Mouse (Mus musculus) hindbrain, embryonic 11.5 days (tissue): ENCODE measurements around the gene Cacna1e. TPM values are rescaled to one million over a fixed set of nuclear protein-coding genes. Genes with fewer than 3 reads are reported as not detected.

Experiments
- ATAC-seq: fragments of 200-750 bp; cut with Nextera tagmentation; 2 replicates; pipeline ENCODE4 v1.8.0; 2017; ENCODE audit warnings: mild to moderate bottlenecking, moderate TSS enrichment, moderate library complexity; ENCODE audit not compliant: low FRiP score
- DNase-seq: peaks from one replicate; pipeline ENCODE4 v3.0.0-alpha.2; 2015; ENCODE audit warnings: low spot score
- H3K27ac ChIP-seq: fragments of 300-500 bp; sonication (generic); 2 replicates; pipeline ENCODE4 v1.5.1; 2014; ENCODE audit warnings: mild to moderate bottlenecking, low read depth, low read length
- H3K27me3 ChIP-seq: fragments of 300-500 bp; sonication (generic); 2 replicates; pipeline ENCODE4 v1.6.1; 2014; ENCODE audit warnings: mild to moderate bottlenecking, low read length, moderate library complexity, mixed read lengths; ENCODE audit not compliant: control insufficient read depth, insufficient read depth
- H3K36me3 ChIP-seq: fragments of 300-500 bp; sonication (generic); 2 replicates; pipeline ENCODE4 v1.6.1; 2014; ENCODE audit warnings: mild to moderate bottlenecking, low read length, moderate library complexity, mixed read lengths; ENCODE audit not compliant: control insufficient read depth, insufficient read depth
- H3K4me1 ChIP-seq: fragments of 300-500 bp; sonication (generic); replicated peaks from 2 replicates; pipeline ENCODE4 v1.6.1; 2014; ENCODE audit warnings: low read length, mixed read lengths; ENCODE audit not compliant: control insufficient read depth, insufficient read depth
- H3K4me2 ChIP-seq: fragments of 300-500 bp; sonication (generic); replicated peaks from 2 replicates; pipeline ENCODE4 v1.6.1; 2014; ENCODE audit warnings: mild to moderate bottlenecking, low read depth, low read length
- H3K4me3 ChIP-seq: fragments of 300-500 bp; sonication (generic); 2 replicates; pipeline ENCODE4 v1.5.1; 2014; ENCODE audit warnings: low read depth, low read length
- H3K9ac ChIP-seq: fragments of 300-500 bp; sonication (generic); 2 replicates; pipeline ENCODE4 v1.6.1; 2014; ENCODE audit warnings: low read depth, low read length
- H3K9me3 ChIP-seq: fragments of 300-500 bp; sonication (generic); 2 replicates; pipeline ENCODE4 v1.6.1; 2016; ENCODE audit warnings: low read length; ENCODE audit not compliant: control insufficient read depth
- WGBS: fragments of 180-500 bp; shearing (Covaris S2); extraction: QIAGEN DNeasy Blood & Tissue Kit; methylation state at CpG from one replicate; pipeline ENCODE4 v1.1.7; 2014; 5-methylcytosine and 5-hydroxymethylcytosine counted together
- polyA plus RNA-seq: library from polyadenylated mRNA; unstranded; fragments of >200 nt; fragmentation: Nextera tagmentation; extraction: Ambion mirVana; gene quantifications from 2 replicates; pipeline ENCODE4 v1.2.1, GENCODE M21; 2014

The Cacna1e gene
- polyA plus RNA-seq, 1 experiment from 2014 or later: 3.9 TPM

GRCm38 (mm10) chr1:154723537-154724286 lies 160.6 kb downstream of the Cacna1e start:
- no peak overlapping the region for H3K27ac ChIP-seq
- peak overlapping the region; percentile 34 for H3K4me3 ChIP-seq
- peaks cover 2% of the 10 kb centered on the region; the same call in 1 of the 2 replicates for H3K4me1 ChIP-seq
- peaks cover 38% of the 10 kb centered on the region for H3K27me3 ChIP-seq
- ATAC-seq (peak; percentile 68), DNase-seq (peak; percentile 61)
- no peaks in the 10 kb centered on the region for H3K9me3 ChIP-seq
- WGBS: 2% methylated on average over 19 of the region's 19 CpGs
- H3K9ac ChIP-seq: peak overlapping the region; percentile 44
- H3K36me3 ChIP-seq: no peaks in the 10 kb centered on the region
- peak overlapping the region; percentile 79 for H3K4me2 ChIP-seq

GRCm38 (mm10) chr1:154723078-154723477 lies 161.2 kb downstream of the Cacna1e start:
- H3K36me3 ChIP-seq: no peaks in the 10 kb centered on the region
- H3K9ac ChIP-seq: peak overlapping the region; percentile 44; the same call in 1 of the 2 replicates
- ATAC-seq: peak; percentile 28; the same call in 1 of the 2 replicates
- peak; percentile 39 for DNase-seq
- 30% methylated on average over 6 of the region's 6 CpGs for WGBS
- peak overlapping the region; percentile 79 for H3K4me2 ChIP-seq
- peaks cover 2% of the 10 kb centered on the region; the same call in 1 of the 2 replicates for H3K4me1 ChIP-seq
- no peaks in the 10 kb centered on the region for H3K9me3 ChIP-seq
- peaks cover 34% of the 10 kb centered on the region for H3K27me3 ChIP-seq
- no peak overlapping the region for H3K27ac ChIP-seq
- peak overlapping the region; percentile 34 for H3K4me3 ChIP-seq

GRCm38 (mm10) chr1:154715596-154715995 lies 168.7 kb downstream of the Cacna1e start:
- H3K9me3 ChIP-seq: no peaks in the 10 kb centered on the region
- WGBS: 87% methylated on average over 7 of the region's 7 CpGs
- H3K9ac ChIP-seq: no peak overlapping the region
- no peaks in the 10 kb centered on the region for H3K4me1 ChIP-seq
- no peak overlapping the region for H3K4me3 ChIP-seq
- H3K27ac ChIP-seq: no peak overlapping the region
- no peak overlapping the region for H3K4me2 ChIP-seq
- ATAC-seq: no peak
- no peaks in the 10 kb centered on the region for H3K27me3 ChIP-seq
- H3K36me3 ChIP-seq: no peaks in the 10 kb centered on the region
- no peak for DNase-seq

GRCm38 (mm10) chr1:154712747-154713146 lies 171.6 kb downstream of the Cacna1e start:
- Histone ChIP-seq H3K4me1 (no peaks in the 10 kb centered on the region), H3K27me3 (no peaks in the 10 kb centered on the region), H3K4me3 (no peak overlapping the region), H3K36me3 (no peaks in the 10 kb centered on the region), H3K4me2 (no peak overlapping the region), H3K27ac (no peak overlapping the region), H3K9me3 (no peaks in the 10 kb centered on the region), H3K9ac (no peak overlapping the region)
- DNase-seq (no peak), ATAC-seq (no peak)
- 84% methylated on average over 4 of the region's 4 CpGs for WGBS

GRCm38 (mm10) chr1:154707584-154708290 lies 176.6 kb downstream of the Cacna1e start:
- DNase-seq: no peak
- Histone ChIP-seq H3K9ac (no peak overlapping the region), H3K27me3 (no peaks in the 10 kb centered on the region), H3K36me3 (no peaks in the 10 kb centered on the region), H3K4me1 (no peaks in the 10 kb centered on the region), H3K4me3 (no peak overlapping the region), H3K4me2 (no peak overlapping the region), H3K27ac (no peak overlapping the region), H3K9me3 (no peaks in the 10 kb centered on the region)
- 95% methylated on average over 4 of the region's 4 CpGs for WGBS
- ATAC-seq: no peak

- no peak for ATAC-seq
- no peak overlapping the region for H3K4me2 ChIP-seq
- H3K4me3 ChIP-seq: no peak overlapping the region
- no peaks in the 10 kb centered on the region for H3K27me3 ChIP-seq
- H3K36me3 ChIP-seq: no peaks in the 10 kb centered on the region
- H3K9ac ChIP-seq: no peak overlapping the region
- no peak overlapping the region for H3K27ac ChIP-seq
- no peak for DNase-seq
- no peaks in the 10 kb centered on the region for H3K9me3 ChIP-seq
- no peaks in the 10 kb centered on the region for H3K4me1 ChIP-seq
- WGBS: 89% methylated on average over 8 of the region's 8 CpGs
These were observed 177.3 kb downstream of the Cacna1e start for GRCm38 (mm10) chr1:154706974-154707373.

- no peak for DNase-seq
- H3K9me3 ChIP-seq: no peaks in the 10 kb centered on the region
- no peaks in the 10 kb centered on the region for H3K36me3 ChIP-seq
- no peaks in the 10 kb centered on the region for H3K4me1 ChIP-seq
- ATAC-seq: no peak
- H3K27me3 ChIP-seq: no peaks in the 10 kb centered on the region
- no peak overlapping the region for H3K4me3 ChIP-seq
- H3K4me2 ChIP-seq: no peak overlapping the region
- 79% methylated on average over 7 of the region's 7 CpGs for WGBS
- H3K9ac ChIP-seq: no peak overlapping the region
- H3K27ac ChIP-seq: no peak overlapping the region
These were observed 178.3 kb downstream of the Cacna1e start for GRCm38 (mm10) chr1:154705882-154706565.

- H3K9ac ChIP-seq: no peak overlapping the region
- H3K4me3 ChIP-seq: no peak overlapping the region
- no peaks in the 10 kb centered on the region for H3K27me3 ChIP-seq
- 80% methylated on average over 11 of the region's 11 CpGs for WGBS
- ATAC-seq (no peak), DNase-seq (no peak)
- H3K4me2 ChIP-seq: no peak overlapping the region
- no peaks in the 10 kb centered on the region for H3K4me1 ChIP-seq
- no peaks in the 10 kb centered on the region for H3K9me3 ChIP-seq
- no peaks in the 10 kb centered on the region for H3K36me3 ChIP-seq
- H3K27ac ChIP-seq: 0 out of 2 replicates have a peak overlapping the region, but pooled peaks have one; percentile 47
These were observed 179.6 kb downstream of the Cacna1e start for GRCm38 (mm10) chr1:154704558-154705185.
